Mouse (Mus musculus) C2C12 (cell line): ENCODE measurements around the gene Dpyd.

Source experiments
- CTCF ChIP-seq: IDR thresholded peaks from one replicate; pipeline ENCODE4 v1.5.1; 2011; ENCODE audit not compliant: control insufficient read depth, insufficient read depth, insufficient read length
- MAX ChIP-seq: IDR thresholded peaks from one replicate; pipeline ENCODE4 v1.6.1; 2011; ENCODE audit warnings: mild to moderate bottlenecking, control low read depth

GRCm38 (mm10) chr3:118557605-118558004 lies 4.3 kb upstream of the Dpyd start:
- TF ChIP-seq MAX (no peak), CTCF (no peak)
